Mouse (Mus musculus): ENCODE data around the gene Ankrd6.
A peak's percentile ranks its signal among the peaks of the same experiment; 100 is the strongest.

Ankrd6 gene

GRCm38 (mm10) chr4:32951035-32951940 lies 647 bp upstream of the Ankrd6 start:
- DNase-seq (ENCODE audit: low spot score in 2 of 2): no peak

GRCm38 (mm10) chr4:32948696-32949095 lies 1.9 kb downstream of the Ankrd6 start:
- DNase-seq (ENCODE audit: low spot score in 2 of 2): no peak

- no peak for DNase-seq (ENCODE audit: low spot score in 2 of 2)
Observed at GRCm38 (mm10) chr4:32947631-32948030, 3.0 kb downstream of the Ankrd6 start.

- no peak for DNase-seq (ENCODE audit: low spot score in 2 of 2)
Observed at GRCm38 (mm10) chr4:32940984-32941383, 9.7 kb downstream of the Ankrd6 start.

GRCm38 (mm10) chr4:32939964-32940363 lies 10.7 kb downstream of the Ankrd6 start:
- DNase-seq (ENCODE audit: low spot score in 2 of 2): no peak

- DNase-seq (ENCODE audit: low spot score in 2 of 2): peak in 1 of 2 experiments; percentile 24
Observed at GRCm38 (mm10) chr4:32939521-32939920, 11.1 kb downstream of the Ankrd6 start.

GRCm38 (mm10) chr4:32936762-32937341 lies 13.8 kb downstream of the Ankrd6 start:
- no peak for DNase-seq (ENCODE audit: low spot score in 2 of 2)

- no peak for DNase-seq (ENCODE audit: low spot score in 2 of 2)
Observed at GRCm38 (mm10) chr4:32932056-32932455, 18.6 kb downstream of the Ankrd6 start.

GRCm38 (mm10) chr4:32929750-32930149 lies 20.9 kb downstream of the Ankrd6 start:
- DNase-seq (ENCODE audit: low spot score in 2 of 2): no peak

- DNase-seq (ENCODE audit: low spot score in 2 of 2): no peak
Observed at GRCm38 (mm10) chr4:32928692-32929448, 21.8 kb downstream of the Ankrd6 start.

- DNase-seq (ENCODE audit: low spot score in 2 of 2): no peak
Observed at GRCm38 (mm10) chr4:32923891-32924294, 26.7 kb downstream of the Ankrd6 start.

- DNase-seq (ENCODE audit: low spot score in 2 of 2): peak in 1 of 2 experiments; percentile 40
Observed at GRCm38 (mm10) chr4:32923436-32923835, 27.2 kb downstream of the Ankrd6 start.

GRCm38 (mm10) chr4:32922871-32923270 lies 27.8 kb downstream of the Ankrd6 start:
- DNase-seq (ENCODE audit: low spot score in 2 of 2): no peak

- no peak for DNase-seq (ENCODE audit: low spot score in 2 of 2)
Observed at GRCm38 (mm10) chr4:32920863-32921262, 29.8 kb downstream of the Ankrd6 start.

GRCm38 (mm10) chr4:32918571-32918970 lies 32.1 kb downstream of the Ankrd6 start:
- no peak for DNase-seq (ENCODE audit: low spot score in 2 of 2)

GRCm38 (mm10) chr4:32916689-32917385 lies 33.8 kb downstream of the Ankrd6 start:
- DNase-seq (ENCODE audit: low spot score in 2 of 2): no peak

GRCm38 (mm10) chr4:32915928-32916327 lies 34.7 kb downstream of the Ankrd6 start:
- DNase-seq (ENCODE audit: low spot score in 2 of 2): no peak

GRCm38 (mm10) chr4:32909996-32910395 lies 40.6 kb downstream of the Ankrd6 start:
- DNase-seq (ENCODE audit: low spot score in 2 of 2): no peak

- DNase-seq (ENCODE audit: low spot score in 2 of 2): no peak
Observed at GRCm38 (mm10) chr4:32909241-32909979, 41.2 kb downstream of the Ankrd6 start.

- DNase-seq (ENCODE audit: low spot score in 2 of 2): no peak
Observed at GRCm38 (mm10) chr4:32907631-32908030, 43.0 kb downstream of the Ankrd6 start.

- DNase-seq (ENCODE audit: low spot score in 2 of 2): peak; percentile 46 to 47
Observed at GRCm38 (mm10) chr4:32906627-32907026, 44.0 kb downstream of the Ankrd6 start.

All from frontal cortex, postnatal 10 days (tissue).